Mouse (Mus musculus) heart, embryonic 10.5 days (tissue): Measurements from ENCODE around the gene Mcm9. TPM values are rescaled to one million over a fixed set of nuclear protein-coding genes. Genes with fewer than 3 reads are reported as not detected.

Experiments
- DNase-seq: peaks from one replicate; pipeline ENCODE4 v3.0.0-alpha.2; 2017; ENCODE audit warnings: low spot score
- H3K27ac ChIP-seq: fragments of 300-500 bp; sonication (generic); 2 replicates; pipeline ENCODE4 v1.5.1; 2016; ENCODE audit warnings: mild to moderate bottlenecking
- H3K27me3 ChIP-seq: fragments of 300-500 bp; sonication (generic); 2 replicates; pipeline ENCODE4 v1.6.1; 2016; ENCODE audit warnings: mild to moderate bottlenecking; ENCODE audit not compliant: poor library complexity, insufficient read depth, severe bottlenecking
- H3K36me3 ChIP-seq: fragments of 300-500 bp; sonication (generic); 2 replicates; pipeline ENCODE4 v1.6.1; 2016; ENCODE audit warnings: mild to moderate bottlenecking, moderate library complexity
- H3K4me1 ChIP-seq: fragments of 300-500 bp; sonication (generic); 2 replicates; pipeline ENCODE4 v1.6.1; 2016; ENCODE audit warnings: mild to moderate bottlenecking
- H3K4me3 ChIP-seq: fragments of 300-500 bp; sonication (generic); 2 replicates; pipeline ENCODE4 v1.5.1; 2016; ENCODE audit warnings: mild to moderate bottlenecking, moderate library complexity
- H3K9me3 ChIP-seq: fragments of 300-500 bp; sonication (generic); 2 replicates; pipeline ENCODE4 v1.6.1; 2016; ENCODE audit warnings: mild to moderate bottlenecking, moderate library complexity
- WGBS: fragments of 180-500 bp; shearing (Covaris S2); methylation state at CpG from one replicate; pipeline ENCODE4 v1.1.7; 2016; 5-methylcytosine and 5-hydroxymethylcytosine counted together
- polyA plus RNA-seq: library from polyadenylated mRNA; unstranded; fragments of >200 nt; fragmentation: Nextera tagmentation; extraction: Ambion mirVana; gene quantifications from 2 replicates; pipeline ENCODE4 v1.2.1, GENCODE M21; 2016

Gene Mcm9
- polyA plus RNA-seq, 1 experiment from 2014 or later: 10.1 TPM

GRCm38 (mm10) chr10:53605328-53605727, 24.9 kb downstream of the Mcm9 start:
- Histone ChIP-seq H3K27me3 (no peaks in the 10 kb centered on the region), H3K4me1 (no peaks in the 10 kb centered on the region), H3K4me3 (no peak overlapping the region), H3K36me3 (peaks cover 73% of the 10 kb centered on the region), H3K9me3 (no peaks in the 10 kb centered on the region), H3K27ac (no peak overlapping the region)
- DNase-seq: no peak
- 76% methylated on average over 2 of the region's 2 CpGs for WGBS

GRCm38 (mm10) chr10:53598821-53599220, 31.4 kb downstream of the Mcm9 start:
- Histone ChIP-seq H3K27ac (0 out of 2 replicates have a peak overlapping the region, but pooled peaks have one; percentile 16), H3K27me3 (no peaks in the 10 kb centered on the region), H3K9me3 (no peaks in the 10 kb centered on the region), H3K4me1 (peaks cover 14% of the 10 kb centered on the region), H3K4me3 (peak overlapping the region; percentile 93), H3K36me3 (peaks cover 25% of the 10 kb centered on the region)
- WGBS: 56% methylated on average over 5 of the region's 5 CpGs
- no peak for DNase-seq

DNA sequence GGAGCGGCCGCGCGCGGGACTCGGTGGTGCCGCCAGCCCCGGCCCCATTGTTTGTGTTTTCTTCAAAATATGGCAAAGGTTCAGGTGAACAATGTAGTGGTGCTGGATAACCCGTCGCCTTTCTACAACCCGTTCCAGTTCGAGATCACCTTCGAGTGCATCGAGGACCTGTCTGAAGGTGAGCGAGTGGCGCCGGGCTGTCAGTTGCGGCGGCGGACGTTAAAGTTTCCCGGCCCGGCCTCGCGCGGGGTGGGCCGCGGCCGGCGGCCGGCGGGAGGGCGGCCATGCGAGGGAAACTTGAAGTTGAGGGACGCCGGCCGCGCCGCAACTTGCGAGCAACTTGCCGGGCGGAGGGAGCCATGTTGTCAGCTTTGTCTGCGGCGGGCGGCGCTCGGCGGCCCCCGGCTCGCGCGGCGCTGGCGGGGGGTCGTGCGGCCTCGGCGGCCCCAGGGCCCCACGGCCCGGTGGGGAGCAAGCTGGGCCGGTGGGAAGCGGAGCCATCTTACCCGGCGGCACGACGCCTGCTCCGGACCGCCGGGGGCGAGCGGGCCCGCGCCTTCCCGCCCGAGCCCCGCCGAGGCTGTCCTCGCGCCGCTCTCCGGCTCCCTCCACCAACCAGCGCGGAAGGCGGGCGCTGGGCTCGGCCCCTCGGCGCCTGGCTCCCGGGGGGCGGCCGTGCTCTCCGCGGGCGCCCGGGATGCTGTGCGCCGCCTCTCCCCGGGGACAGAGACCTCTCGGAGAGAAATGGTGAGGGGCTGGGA, 32.9 kb downstream of the Mcm9 start:
- peak overlapping the region; percentile 99 for H3K27ac ChIP-seq
- H3K4me3 ChIP-seq: peak overlapping the region; percentile 93
- H3K36me3 ChIP-seq: peaks cover 10% of the 10 kb centered on the region
- DNase-seq: no peak
- H3K4me1 ChIP-seq: peaks cover 14% of the 10 kb centered on the region
- no peaks in the 10 kb centered on the region for H3K9me3 ChIP-seq
- under 1% methylated on average over 99 of the region's 99 CpGs for WGBS
- H3K27me3 ChIP-seq: no peaks in the 10 kb centered on the region

- Histone ChIP-seq H3K27ac (peak within 1 kb of the TSS; percentile 99), H3K4me1 (peaks cover 14% of the 10 kb centered on the region), H3K36me3 (peaks cover 9% of the 10 kb centered on the region), H3K4me3 (peak within 1 kb of the TSS; percentile 93), H3K27me3 (no peaks in the 10 kb centered on the region), H3K9me3 (no peaks in the 10 kb centered on the region)
- WGBS: under 1% methylated on average over 50 of the region's 52 CpGs
- peak; percentile 98 for DNase-seq
Measured at GRCm38 (mm10) chr10:53596677-53597120, 33.5 kb downstream of the Mcm9 start, which contains the start of gene Asf1a. Gene Asf1a (plus strand): TSS chr10:53596757.

GRCm38 (mm10) chr10:53595744-53596676, 34.2 kb downstream of the Mcm9 start:
- H3K4me3 ChIP-seq: peak overlapping the region; percentile 93
- H3K9me3 ChIP-seq: no peaks in the 10 kb centered on the region
- DNase-seq: no peak
- H3K4me1 ChIP-seq: peaks cover 14% of the 10 kb centered on the region
- WGBS: 9% methylated on average over 27 of the region's 27 CpGs
- peak overlapping the region; percentile 99 for H3K27ac ChIP-seq
- H3K36me3 ChIP-seq: peaks cover 9% of the 10 kb centered on the region
- H3K27me3 ChIP-seq: no peaks in the 10 kb centered on the region

DNA sequence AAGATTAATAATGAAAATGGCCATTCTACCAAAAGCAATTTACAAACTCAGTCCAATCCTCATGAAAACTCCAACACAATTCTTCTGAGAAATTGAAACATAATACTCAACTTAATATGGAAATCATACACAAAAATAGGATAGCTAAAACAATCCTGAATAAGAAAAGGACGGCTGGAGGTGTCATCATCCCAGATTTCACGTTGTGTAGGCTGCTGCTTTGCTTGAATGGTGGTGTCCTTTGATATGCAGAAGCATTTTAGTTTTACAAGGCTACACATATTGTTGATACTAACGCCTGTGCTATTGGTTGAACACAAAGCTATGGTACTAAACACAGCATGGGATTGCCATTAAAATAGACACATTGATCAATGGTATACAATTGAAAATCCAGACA, 44.5 kb downstream of the Mcm9 start:
- H3K27ac ChIP-seq: no peak overlapping the region
- 78% methylated on average over 3 of the region's 3 CpGs for WGBS
- no peaks in the 10 kb centered on the region for H3K27me3 ChIP-seq
- no peaks in the 10 kb centered on the region for H3K36me3 ChIP-seq
- H3K9me3 ChIP-seq: no peaks in the 10 kb centered on the region
- H3K4me1 ChIP-seq: peaks cover 4% of the 10 kb centered on the region
- DNase-seq: no peak
- H3K4me3 ChIP-seq: no peak overlapping the region

DNA sequence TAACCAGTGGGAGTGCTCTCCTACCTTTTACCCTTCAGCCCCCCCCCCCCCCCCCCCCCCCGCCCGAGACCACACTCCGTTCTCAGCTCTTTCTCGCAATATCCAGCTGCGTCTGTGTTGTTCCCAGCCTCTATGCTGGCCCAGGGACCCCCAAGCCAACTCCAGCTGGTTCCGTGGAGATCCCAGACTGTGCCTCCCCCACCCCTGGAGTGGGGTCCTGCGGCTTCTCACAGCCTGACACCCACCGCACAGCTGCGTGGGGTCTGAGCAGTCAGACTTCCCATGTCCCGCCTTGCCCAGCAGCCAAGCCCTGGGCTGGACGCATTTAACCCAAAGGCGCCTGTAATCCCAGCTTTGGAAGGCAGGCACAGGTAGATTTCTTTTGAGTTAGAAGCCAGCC, 49.2 kb downstream of the Mcm9 start:
- peaks cover 13% of the 10 kb centered on the region for H3K4me1 ChIP-seq
- peak overlapping the region; percentile 79 for H3K27ac ChIP-seq
- no peaks in the 10 kb centered on the region for H3K9me3 ChIP-seq
- H3K4me3 ChIP-seq: peak overlapping the region; percentile 66
- H3K27me3 ChIP-seq: no peaks in the 10 kb centered on the region
- H3K36me3 ChIP-seq: no peaks in the 10 kb centered on the region
- DNase-seq: no peak
- WGBS: 12% methylated on average over 8 of the region's 12 CpGs

DNA sequence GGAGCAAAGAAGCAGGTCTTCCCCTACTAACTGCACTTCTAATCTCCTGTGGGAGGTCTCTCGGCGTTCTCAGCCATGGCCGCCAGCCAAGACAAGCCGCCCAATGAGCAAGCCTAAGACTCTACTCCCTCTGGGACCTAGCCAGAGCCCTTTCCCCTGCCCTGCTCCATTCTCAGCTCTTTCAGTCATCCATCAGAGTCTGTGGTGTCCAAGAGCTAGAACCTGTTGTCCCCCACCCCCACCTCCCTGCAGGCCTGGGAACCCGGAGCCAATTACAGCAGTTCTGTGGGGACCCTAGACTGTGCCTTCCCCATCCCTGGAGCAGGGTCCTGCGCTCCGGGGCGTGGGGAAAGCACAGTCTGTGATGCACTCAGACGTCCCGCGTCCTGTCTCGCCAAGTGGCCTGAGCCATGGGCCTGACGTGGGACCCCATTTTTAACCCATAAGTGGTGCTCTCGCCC, 49.6 kb downstream of the Mcm9 start:
- no peaks in the 10 kb centered on the region for H3K9me3 ChIP-seq
- no peaks in the 10 kb centered on the region for H3K36me3 ChIP-seq
- H3K4me1 ChIP-seq: peaks cover 13% of the 10 kb centered on the region
- H3K27me3 ChIP-seq: no peaks in the 10 kb centered on the region
- DNase-seq: peak; percentile 87
- H3K27ac ChIP-seq: peak overlapping the region; percentile 79
- 5% methylated on average over 14 of the region's 14 CpGs for WGBS
- H3K4me3 ChIP-seq: peak overlapping the region; percentile 66

GRCm38 (mm10) chr10:53580137-53580536, 50.1 kb downstream of the Mcm9 start:
- peak overlapping the region; percentile 79 for H3K27ac ChIP-seq
- DNase-seq: no peak

DNA sequence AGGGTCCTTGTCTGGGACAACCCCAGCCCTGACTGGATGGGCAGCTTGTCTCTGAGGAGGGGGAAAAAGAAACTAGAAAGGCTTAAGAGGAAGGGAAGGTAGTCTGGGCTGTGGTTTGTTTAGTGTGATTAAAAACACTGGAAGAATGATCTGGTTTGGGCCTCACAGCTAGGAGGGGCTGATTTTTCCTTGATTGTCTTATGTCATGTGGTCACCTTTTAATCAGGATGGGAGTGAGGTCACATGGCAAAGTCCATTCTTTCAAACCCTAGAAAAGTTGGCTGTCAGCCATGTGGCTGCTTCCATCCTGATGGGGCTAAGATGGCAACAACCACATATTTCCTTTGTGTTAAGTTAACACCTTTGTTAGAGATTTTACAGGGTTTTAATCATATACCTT, 61.7 kb downstream of the Mcm9 start:
- Histone ChIP-seq H3K36me3 (peaks cover 8% of the 10 kb centered on the region; the same call in 1 of the 2 replicates), H3K27ac (no peak overlapping the region), H3K27me3 (no peaks in the 10 kb centered on the region), H3K9me3 (0 out of 2 replicates have a peak, but pooled peaks cover 3% of the 10 kb centered on the region), H3K4me1 (no peaks in the 10 kb centered on the region), H3K4me3 (no peak overlapping the region)
- DNase-seq: no peak

More at GRCm38 (mm10) chr10:53580137-53580536, 50.1 kb downstream of the Mcm9 start:
- H3K4me3 ChIP-seq: peak overlapping the region; percentile 66
- no peaks in the 10 kb centered on the region for H3K27me3 ChIP-seq
- no peaks in the 10 kb centered on the region for H3K36me3 ChIP-seq
- peaks cover 13% of the 10 kb centered on the region for H3K4me1 ChIP-seq
- H3K9me3 ChIP-seq: no peaks in the 10 kb centered on the region
- WGBS: 23% methylated on average over 7 of the region's 7 CpGs

GRCm38 (mm10) chr10:53565538-53565937, 64.7 kb downstream of the Mcm9 start:
- H3K27me3 ChIP-seq: no peaks in the 10 kb centered on the region
- 0 out of 2 replicates have a peak, but pooled peaks cover 3% of the 10 kb centered on the region for H3K9me3 ChIP-seq
- peaks cover 13% of the 10 kb centered on the region; the same call in 1 of the 2 replicates for H3K36me3 ChIP-seq
- DNase-seq: no peak
- H3K4me3 ChIP-seq: no peak overlapping the region
- no peaks in the 10 kb centered on the region for H3K4me1 ChIP-seq
- H3K27ac ChIP-seq: no peak overlapping the region
- 86% methylated on average over 2 of the region's 2 CpGs for WGBS

DNA sequence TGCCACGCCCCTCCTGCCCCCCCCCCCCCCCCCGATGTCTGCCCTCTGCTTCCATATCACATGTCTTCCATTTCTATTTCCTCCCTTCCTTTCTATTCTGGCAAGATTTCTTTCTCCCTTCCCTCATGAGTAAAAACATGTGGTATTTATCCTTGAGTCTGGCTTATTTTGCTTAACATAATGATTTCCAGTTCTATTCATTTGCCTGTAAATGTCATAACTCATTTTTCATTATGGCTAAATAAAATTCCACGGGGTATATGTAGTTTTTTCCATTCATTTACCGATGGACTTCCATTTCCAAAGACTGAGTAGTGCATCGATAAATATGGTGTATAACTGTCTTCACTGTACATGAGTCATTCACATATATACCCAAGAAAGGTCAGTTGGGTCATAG, 68.2 kb downstream of the Mcm9 start:
- H3K9me3 ChIP-seq: 0 out of 2 replicates have a peak, but pooled peaks cover 3% of the 10 kb centered on the region
- H3K36me3 ChIP-seq: peaks cover 13% of the 10 kb centered on the region; the same call in 1 of the 2 replicates
- no peak for DNase-seq
- H3K27me3 ChIP-seq: no peaks in the 10 kb centered on the region
- H3K4me3 ChIP-seq: no peak overlapping the region
- 92% methylated on average over 5 of the region's 5 CpGs for WGBS
- H3K27ac ChIP-seq: no peak overlapping the region
- no peaks in the 10 kb centered on the region for H3K4me1 ChIP-seq
